Mouse (Mus musculus) CH12.LX (cell line): Measurements from ENCODE around the gene Ubfd1. TPM values are rescaled to one million over a fixed set of nuclear protein-coding genes. Genes with fewer than 3 reads are reported as not detected.

Experiments
- DNase-seq: peaks from one replicate; pipeline ENCODE4 v3.0.0-alpha.2; 2013; ENCODE audit errors: extremely low read depth
- H3K27ac ChIP-seq: 2 replicates; pipeline ENCODE4 v1.5.1; 2012; ENCODE audit warnings: low read depth, mild to moderate bottlenecking, control low read depth, moderate library complexity; ENCODE audit not compliant: insufficient read depth
- H3K27me3 ChIP-seq: replicated peaks from 2 replicates; pipeline ENCODE3; 2012; ENCODE audit warnings: inconsistent platforms
- H3K36me3 ChIP-seq, 2 experiments: replicated peaks in 1 of 2; 2 replicates each; pipeline versions ENCODE3 to v1.6.1; 2012; ENCODE audit warnings: inconsistent platforms in 1 of 2, low read length in 1 of 2, mild to moderate bottlenecking in 1 of 2, mixed read lengths in 1 of 2, moderate library complexity in 1 of 2; ENCODE audit not compliant: control insufficient read depth in 1 of 2, insufficient read depth in 1 of 2
- H3K4me1 ChIP-seq, 2 experiments: 2 replicates each; pipeline ENCODE4 v1.6.1; 2012; ENCODE audit warnings: inconsistent platforms in 1 of 2, moderate library complexity in 1 of 2; ENCODE audit not compliant: insufficient read depth in 2 of 2, control insufficient read depth in 1 of 2
- H3K4me2 ChIP-seq: 2 replicates; pipeline ENCODE4 v1.6.1; 2012; ENCODE audit warnings: low read depth, mild to moderate bottlenecking, control low read depth; ENCODE audit not compliant: poor library complexity, insufficient read depth, severe bottlenecking
- H3K4me3 ChIP-seq, 3 experiments: fragments of 150-350 bp in 1 of 3; sonication (generic) in 1 of 3; replicated peaks in 1 of 3; 2 replicates each; pipeline versions ENCODE3 to v1.5.1; 2011 to 2012; ENCODE audit warnings: low read depth in 2 of 3, low read length in 2 of 3, mild to moderate bottlenecking in 2 of 3, moderate library complexity in 2 of 3, control low read depth in 1 of 3, improper control_type of control experiment in 1 of 3, inconsistent platforms in 1 of 3, mixed read lengths in 1 of 3; ENCODE audit not compliant: poor library complexity in 1 of 3
- H3K79me2 ChIP-seq: replicated peaks from 2 replicates; pipeline ENCODE4 v1.6.1; 2012; ENCODE audit warnings: mild to moderate bottlenecking, moderate library complexity; ENCODE audit not compliant: control insufficient read depth, poor library complexity, insufficient read depth, severe bottlenecking; ENCODE audit errors: extremely low read depth
- H3K9ac ChIP-seq: 2 replicates; pipeline ENCODE4 v1.6.1; 2012; ENCODE audit warnings: low read depth, mild to moderate bottlenecking, control low read depth, moderate library complexity; ENCODE audit not compliant: insufficient read depth
- H3K9me3 ChIP-seq: replicated peaks from 2 replicates; pipeline ENCODE3; 2012; ENCODE audit warnings: low read length, inconsistent platforms, mixed read lengths
- BHLHE40 ChIP-seq: IDR thresholded peaks from 2 replicates; pipeline ENCODE4 v1.6.1; 2011; ENCODE audit warnings: mild to moderate bottlenecking, low read depth, low read length, improper control_type of control experiment
- CHD2 ChIP-seq: IDR thresholded peaks from 2 replicates; pipeline ENCODE4 v1.6.1; 2011; ENCODE audit warnings: low read length, improper control_type of control experiment
- CTCF ChIP-seq, 2 experiments: IDR thresholded peaks in 1 of 2; conservative IDR thresholded peaks in 1 of 2; 2 replicates each; pipeline ENCODE4 v1.5.1; 2011 to 2012; ENCODE audit warnings: low read depth in 2 of 2, low read length in 2 of 2, improper control_type of control experiment in 1 of 2, inconsistent platforms in 1 of 2, mild to moderate bottlenecking in 1 of 2, moderate library complexity in 1 of 2
- E2F4 ChIP-seq: IDR thresholded peaks from 2 replicates; pipeline ENCODE4 v1.6.1; 2011; ENCODE audit warnings: low read depth, low read length, improper control_type of control experiment; ENCODE audit not compliant: insufficient replicate concordance
- ELF1 ChIP-seq: IDR thresholded peaks from 2 replicates; pipeline ENCODE4 v1.6.1; 2014; ENCODE audit warnings: low read depth, mild to moderate bottlenecking, inconsistent platforms, low read length, improper control_type of control experiment
- GABPA ChIP-seq: IDR thresholded peaks from 2 replicates; pipeline ENCODE4 v1.6.1; 2012; ENCODE audit warnings: low read depth, low read length, improper control_type of control experiment, inconsistent platforms; ENCODE audit not compliant: insufficient replicate concordance
- MAZ ChIP-seq: IDR thresholded peaks from 2 replicates; pipeline ENCODE4 v1.6.1; 2012; ENCODE audit warnings: low read depth, mild to moderate bottlenecking, inconsistent platforms, low read length, improper control_type of control experiment, moderate library complexity
- MXI1 ChIP-seq: IDR thresholded peaks from 2 replicates; pipeline ENCODE4 v1.6.1; 2011; ENCODE audit warnings: mild to moderate bottlenecking, low read depth, low read length, improper control_type of control experiment
- MYC ChIP-seq: IDR thresholded peaks from 2 replicates; pipeline ENCODE4 v1.6.1; 2011; ENCODE audit warnings: low read depth, mild to moderate bottlenecking, improper control_type of control experiment, low read length
- POLR2A ChIP-seq: IDR thresholded peaks from 2 replicates; pipeline ENCODE4 v1.6.1; 2011; ENCODE audit warnings: low read depth, mild to moderate bottlenecking, improper control_type of control experiment, low read length
- POLR2AphosphoS2 ChIP-seq: IDR thresholded peaks from 2 replicates; pipeline ENCODE4 v1.6.1; 2011; ENCODE audit warnings: low read depth, low read length, improper control_type of control experiment
- RAD21 ChIP-seq: IDR thresholded peaks from 2 replicates; pipeline ENCODE4 v1.6.1; 2011; ENCODE audit warnings: low read depth, mild to moderate bottlenecking, low read length, improper control_type of control experiment, moderate library complexity
- RCOR1 ChIP-seq: conservative IDR thresholded peaks from 2 replicates; pipeline ENCODE4 v1.6.1; 2012; ENCODE audit warnings: low read depth, mild to moderate bottlenecking, inconsistent platforms, low read length, improper control_type of control experiment
- SIN3A ChIP-seq: IDR thresholded peaks from 2 replicates; pipeline ENCODE4 v1.6.1; 2012; ENCODE audit warnings: low read length, improper control_type of control experiment, inconsistent platforms
- SMC3 ChIP-seq: IDR thresholded peaks from 2 replicates; pipeline ENCODE4 v1.6.1; 2011; ENCODE audit warnings: low read depth, low read length, improper control_type of control experiment
- UBTF ChIP-seq: IDR thresholded peaks from 2 replicates; pipeline ENCODE4 v1.6.1; 2012; ENCODE audit warnings: low read depth, mild to moderate bottlenecking, inconsistent platforms, low read length, improper control_type of control experiment, moderate library complexity
- USF2 ChIP-seq: conservative IDR thresholded peaks from 2 replicates; pipeline ENCODE4 v1.6.1; 2011; ENCODE audit warnings: low read depth, low read length, improper control_type of control experiment
- ZC3H11A ChIP-seq: IDR thresholded peaks from 2 replicates; pipeline ENCODE4 v1.6.1; 2012; ENCODE audit warnings: low read depth, mild to moderate bottlenecking, inconsistent platforms, low read length, improper control_type of control experiment
- ZMIZ1 ChIP-seq: IDR thresholded peaks from 2 replicates; pipeline ENCODE4 v1.6.1; 2012; ENCODE audit warnings: low read depth, mild to moderate bottlenecking, inconsistent platforms, low read length, improper control_type of control experiment
- ZNF384 ChIP-seq: IDR thresholded peaks from 2 replicates; pipeline ENCODE4 v1.6.1; 2012; ENCODE audit warnings: low read depth, low read length, improper control_type of control experiment, inconsistent platforms
- dilution Hi-C: fragments of 300-500 bp; cut with MboI; formaldehyde crosslinking; loops from 2 replicates; pipeline ENCODE4 v1.14.3; 2020; ENCODE audit warnings: low sequenced_read_pairs; ENCODE audit not compliant: extremely low pct_unique_long_range_greater_than_20kb, extremely low pct_ligation_motif_present
- in situ Hi-C: fragments of 300-500 bp; cut with MboI; formaldehyde crosslinking; loops from 3 replicates; pipeline ENCODE4 v1.14.3; 2019; ENCODE audit warnings: low sequenced_read_pairs, low pct_ligation_motif_present, low pct_unique_long_range_greater_than_20kb, mixed read lengths
- polyA plus RNA-seq: library from polyadenylated mRNA; unstranded; fragments of >175 nt; gene quantifications from 2 replicates; pipeline ENCODE4 v1.2.1, GENCODE M21; 2012; ENCODE audit warnings: low read depth; ENCODE audit not compliant: insufficient read length
- total RNA-seq, 2 experiments: library from RNA; depleted of rRNA; stranded (reverse); fragments of 300-350 nt in 1 of 2; fragments of >200 nt in 1 of 2; gene quantifications; 2 replicates each; pipeline ENCODE4 v1.2.3; 2012 to 2014

Ubfd1 gene
- total and polyA plus RNA-seq, 3 experiments: 26.9 to 51.8 (median 36.5) TPM

- Histone ChIP-seq H3K9me3 (no peaks in the 10 kb centered on the region), H3K4me1 (no peaks in the 10 kb centered on the region), H3K9ac (no peak overlapping the region), H3K27me3 (no peaks in the 10 kb centered on the region), H3K27ac (no peak overlapping the region), H3K36me3 (peaks cover 36 to 76% of the 10 kb centered on the region in 2 experiments), H3K4me3 (no peak overlapping the region)
- no peak for DNase-seq
- in situ Hi-C loops: no loop called here
- dilution Hi-C loops: no loop called here
- no peak for TF ChIP-seq CHD2
- TF ChIP-seq RAD21: no peak
- no peak for TF ChIP-seq POLR2AphosphoS2
- TF ChIP-seq USF2: no peak
- no peak for TF ChIP-seq BHLHE40
- TF ChIP-seq UBTF: no peak
- TF ChIP-seq SIN3A: no peak
- no peak for TF ChIP-seq MXI1
- TF ChIP-seq CTCF (conservative IDR thresholded peaks at IDR 0.05 in 1 of 2, IDR thresholded peaks at IDR 0.05 in 1 of 2; ENCODE audit: low read depth in 2 of 2, low read length in 2 of 2): no peak
- TF ChIP-seq MAZ: no peak
- TF ChIP-seq ELF1: no peak
- TF ChIP-seq E2F4: no peak
- TF ChIP-seq ZC3H11A: no peak
- TF ChIP-seq POLR2A: no peak
- no peak for TF ChIP-seq MYC
- TF ChIP-seq ZNF384: no peak
- TF ChIP-seq GABPA: no peak
- TF ChIP-seq, all 38 proteins: peak for 0
- Histone ChIP-seq H3K4me2 (no peak overlapping the region), H3K79me2 (no peaks in the 10 kb centered on the region)
Observed at GRCm38 (mm10) chr7:122045711-122046110, 21.3 kb upstream of the Ubfd1 start.

GRCm38 (mm10) chr7:122046813-122047212 is 20.2 kb upstream of the Ubfd1 start:
- TF ChIP-seq SMC3 (no peak), ZMIZ1 (no peak), UBTF (no peak), RAD21 (no peak), RCOR1 (no peak)
- Histone ChIP-seq H3K9me3 (no peaks in the 10 kb centered on the region), H3K27ac (no peak overlapping the region), H3K4me1 (no peaks in the 10 kb centered on the region), H3K27me3 (no peaks in the 10 kb centered on the region), H3K36me3 (peaks cover 37 to 74% of the 10 kb centered on the region in 2 experiments), H3K9ac (no peak overlapping the region), H3K79me2 (no peaks in the 10 kb centered on the region), H3K4me2 (no peak overlapping the region), H3K4me3 (no peak overlapping the region)
- no peak for DNase-seq
- in situ Hi-C loops (no loop called here), dilution Hi-C loops (no loop called here)
